In genomic region chr7:19712414-19712813, GRCm38 (mm10) we compare ENCODE assay signal across 17 mouse cellular contexts. TPM values are rescaled to one million over a fixed set of nuclear protein-coding genes. Genes with fewer than 3 reads are reported as not detected.
DNase-seq lines count a peak whose midpoint lies in the region; ATAC-seq and TF ChIP-seq lines count a peak whose summit lies in the region.
"Had no signal": no experiment of that assay in that cellular context is flagged by ENCODE, and none has a peak within 500 bp of the region (broad histone marks: within the 10 kb centered on the region; RNA-seq: fewer than 3 reads in every experiment).

No protein-coding gene starts in this region.

- ATAC-seq in forebrain, embryonic 14.5 days: no peak
- ATAC-seq in forebrain, embryonic 13.5 days: no peak
- ATAC-seq in liver, postnatal 0 days: no peak
- no peak for ATAC-seq in liver, embryonic 12.5 days
- ATAC-seq in G1E (ENCODE audit: extremely low read depth, insufficient number of reproducible peaks, low FRiP score, poor library complexity, severe bottlenecking): no peak
- ATAC-seq: midbrain, embryonic 16.5 days had no signal

- DNase-seq in forebrain, embryonic 14.5 days (ENCODE audit: low spot score): peak; percentile 37
- no peak for DNase-seq in liver, postnatal 0 days
- DNase-seq in G1E (ENCODE audit: low spot score): no peak
- DNase-seq in induced T-regulatory cell, adult 2 months (ENCODE audit: low read depth): peak; percentile 45
- no peak for DNase-seq in spleen, postnatal 10 days (ENCODE audit: low spot score in 2 of 2)
- no peak for DNase-seq in right cerebral cortex, postnatal 10 days (ENCODE audit: low spot score in 2 of 2)
- DNase-seq: adrenal gland, adult 8-10 months; cerebellum, adult 11 months had no signal

- TF ChIP-seq EP300 in liver, postnatal 0 days (IDR thresholded peaks at IDR 0.05; ENCODE audit: low read depth): no peak

- peaks cover 55% of the 10 kb centered on the region for H3K36me3 ChIP-seq in forebrain, embryonic 14.5 days (ENCODE audit: control insufficient read depth, insufficient read depth, low read length)
- peaks cover 64% of the 10 kb centered on the region for H3K36me3 ChIP-seq in forebrain, embryonic 13.5 days (ENCODE audit: poor library complexity, severe bottlenecking)
- peaks cover 37% of the 10 kb centered on the region for H3K36me3 ChIP-seq in liver, postnatal 0 days (replicated peaks; ENCODE audit: insufficient read depth, low read length)
- H3K36me3 ChIP-seq in liver, embryonic 12.5 days: peaks cover 69% of the 10 kb centered on the region
- H3K36me3 ChIP-seq in G1E (replicated peaks): peaks cover 70% of the 10 kb centered on the region

- H3K9me3 ChIP-seq in forebrain, embryonic 14.5 days (replicated peaks; ENCODE audit: control insufficient read depth, low read length): no peaks in the 10 kb centered on the region
- H3K9me3 ChIP-seq in forebrain, embryonic 13.5 days (replicated peaks): no peaks in the 10 kb centered on the region
- no peaks in the 10 kb centered on the region for H3K9me3 ChIP-seq in liver, postnatal 0 days (ENCODE audit: low read length)
- no peaks in the 10 kb centered on the region for H3K9me3 ChIP-seq in liver, embryonic 12.5 days (replicated peaks)
- H3K9me3 ChIP-seq in G1E (replicated peaks): no peaks in the 10 kb centered on the region
- H3K9me3 ChIP-seq: embryonic facial prominence, embryonic 15.5 days; heart, embryonic 12.5 days; hindbrain, embryonic 15.5 days; liver, embryonic 15.5 days; neural tube, embryonic 15.5 days had no signal

- TF ChIP-seq CTCF in liver, postnatal 0 days (IDR thresholded peaks at IDR 0.05; ENCODE audit: low read depth): peak; percentile 63
- peak; percentile 13; the same call in 1 of the 2 replicates for TF ChIP-seq CTCF in G1E (IDR thresholded peaks at IDR 0.05; ENCODE audit: low read depth, low read length)

- 72% methylated on average over 4 of the region's 4 CpGs for WGBS in forebrain, embryonic 14.5 days
- 77% methylated on average over 4 of the region's 4 CpGs for WGBS in forebrain, embryonic 13.5 days
- WGBS in liver, postnatal 0 days (ENCODE audit: insufficient replicate concordance): 63% methylated on average over 4 of the region's 4 CpGs
- WGBS in liver, embryonic 12.5 days (ENCODE audit: insufficient replicate concordance): 75% methylated on average over 4 of the region's 4 CpGs

- no peak overlapping the region for H3K27ac ChIP-seq in forebrain, embryonic 14.5 days (ENCODE audit: low read depth, low read length)
- H3K27ac ChIP-seq in forebrain, embryonic 13.5 days: no peak overlapping the region
- H3K27ac ChIP-seq in liver, postnatal 0 days (ENCODE audit: low read depth): no peak overlapping the region
- H3K27ac ChIP-seq in liver, embryonic 12.5 days: no peak overlapping the region
- H3K27ac ChIP-seq: embryonic facial prominence, embryonic 15.5 days; hindbrain, embryonic 15.5 days; liver, embryonic 15.5 days; neural tube, embryonic 15.5 days had no signal

- H3K9ac ChIP-seq in forebrain, embryonic 14.5 days (ENCODE audit: low read length): no peak overlapping the region
- H3K9ac ChIP-seq in forebrain, embryonic 13.5 days: no peak overlapping the region
- H3K9ac ChIP-seq in liver, postnatal 0 days (replicated peaks): no peak overlapping the region
- no peak overlapping the region for H3K9ac ChIP-seq in liver, embryonic 12.5 days
- H3K9ac ChIP-seq: embryonic facial prominence, embryonic 15.5 days; heart, embryonic 12.5 days; hindbrain, embryonic 15.5 days; liver, embryonic 15.5 days; neural tube, embryonic 15.5 days had no signal

- peaks cover 10% of the 10 kb centered on the region for H3K4me1 ChIP-seq in forebrain, embryonic 14.5 days (ENCODE audit: control insufficient read depth, insufficient read depth, low read length)
- H3K4me1 ChIP-seq in forebrain, embryonic 13.5 days: peaks cover 23% of the 10 kb centered on the region
- H3K4me1 ChIP-seq in liver, postnatal 0 days (ENCODE audit: insufficient read depth): peaks cover 24% of the 10 kb centered on the region
- H3K4me1 ChIP-seq in liver, embryonic 12.5 days: peaks cover 37% of the 10 kb centered on the region
- H3K4me1 ChIP-seq in G1E (ENCODE audit: insufficient read depth, low read depth, low read length): peaks cover 64% of the 10 kb centered on the region

- no peak overlapping the region for H3K4me2 ChIP-seq in forebrain, embryonic 14.5 days (ENCODE audit: low read length)
- H3K4me2 ChIP-seq in forebrain, embryonic 13.5 days: no peak overlapping the region
- no peak overlapping the region for H3K4me2 ChIP-seq in liver, postnatal 0 days (ENCODE audit: low read depth, low read length)
- H3K4me2 ChIP-seq in liver, embryonic 12.5 days: no peak overlapping the region
- H3K4me2 ChIP-seq: embryonic facial prominence, embryonic 15.5 days; heart, embryonic 12.5 days; hindbrain, embryonic 15.5 days; liver, embryonic 15.5 days; neural tube, embryonic 15.5 days had no signal

- no peaks in the 10 kb centered on the region for H3K27me3 ChIP-seq in forebrain, embryonic 14.5 days (replicated peaks; ENCODE audit: control insufficient read depth, insufficient read depth, low read length)
- no peaks in the 10 kb centered on the region for H3K27me3 ChIP-seq in forebrain, embryonic 13.5 days
- no peaks in the 10 kb centered on the region for H3K27me3 ChIP-seq in liver, postnatal 0 days (ENCODE audit: insufficient read depth, low read length)
- H3K27me3 ChIP-seq in liver, embryonic 12.5 days (replicated peaks): no peaks in the 10 kb centered on the region
- no peaks in the 10 kb centered on the region for H3K27me3 ChIP-seq in G1E (ENCODE audit: insufficient read depth, low read length)
- H3K27me3 ChIP-seq: embryonic facial prominence, embryonic 15.5 days; heart, embryonic 12.5 days; hindbrain, embryonic 15.5 days; liver, embryonic 15.5 days; neural tube, embryonic 15.5 days had no signal

- H3K4me3 ChIP-seq in forebrain, embryonic 14.5 days (ENCODE audit: low read depth, low read length): no peak overlapping the region
- H3K4me3 ChIP-seq in forebrain, embryonic 13.5 days: no peak overlapping the region
- no peak overlapping the region for H3K4me3 ChIP-seq in liver, postnatal 0 days (ENCODE audit: low read depth, low read length)
- H3K4me3 ChIP-seq in liver, embryonic 12.5 days: no peak overlapping the region
- no peak overlapping the region for H3K4me3 ChIP-seq in G1E (ENCODE audit: low read depth, low read length)
- H3K4me3 ChIP-seq: embryonic facial prominence, embryonic 15.5 days; heart, embryonic 12.5 days; hindbrain, embryonic 15.5 days; liver, embryonic 15.5 days; neural tube, embryonic 15.5 days had no signal

RNA-seq across cellular contexts. Expression of gene Tomm40, which starts 2.8 kb away (rescaled TPM):
- polyA plus RNA-seq in forebrain, embryonic 14.5 days (2014; fragmentation: Nextera tagmentation; extraction: Ambion mirVana): 86.3 and 109 TPM in 2 replicates
- 112 and 118 TPM in 2 replicates for polyA plus RNA-seq in forebrain, embryonic 13.5 days (2015; fragmentation: Nextera tagmentation; extraction: Ambion mirVana)
- 81.5 and 83.6 TPM in 2 replicates for polyA plus RNA-seq in liver, postnatal 0 days (2015; fragmentation: Nextera tagmentation; extraction: Ambion mirVana)
- 188 and 207 TPM in 2 replicates for polyA plus RNA-seq in liver, embryonic 12.5 days (2016; fragmentation: Nextera tagmentation; extraction: Ambion mirVana)
- total RNA-seq in G1E (2014; fragmentation: Nextera tagmentation) (75.6 and 88.4 TPM in 2 replicates), G1E (2017) (49.1 and 56.9 TPM in 2 replicates)
- polyA plus RNA-seq in G1E (2012): 377 and 386 TPM in 2 replicates

RNA-seq across cellular contexts. Expression of gene Apoe, which starts 13.4 kb away (rescaled TPM):
- 261 and 304 TPM in 2 replicates for polyA plus RNA-seq in forebrain, embryonic 14.5 days (2014; fragmentation: Nextera tagmentation; extraction: Ambion mirVana)
- 118 and 125 TPM in 2 replicates for polyA plus RNA-seq in forebrain, embryonic 13.5 days (2015; fragmentation: Nextera tagmentation; extraction: Ambion mirVana)
- 20,006 and 20,209 TPM in 2 replicates for polyA plus RNA-seq in liver, postnatal 0 days (2015; fragmentation: Nextera tagmentation; extraction: Ambion mirVana)
- polyA plus RNA-seq in liver, embryonic 12.5 days (2016; fragmentation: Nextera tagmentation; extraction: Ambion mirVana): 1,254 and 1,289 TPM in 2 replicates
- total RNA-seq in G1E (2014; fragmentation: Nextera tagmentation): 7.4 and 8.1 TPM in 2 replicates
- 19.9 TPM in 2 replicates for total RNA-seq in G1E (2017)
- 28.6 and 28.7 TPM in 2 replicates for polyA plus RNA-seq in G1E (2012)

RNA-seq across cellular contexts. Expression of gene Apoc1, which starts 20.0 kb away (rescaled TPM):
- polyA plus RNA-seq in forebrain, embryonic 14.5 days (2014; fragmentation: Nextera tagmentation; extraction: Ambion mirVana): 1.0 and 1.4 TPM in 2 replicates
- polyA plus RNA-seq in forebrain, embryonic 13.5 days (2015; fragmentation: Nextera tagmentation; extraction: Ambion mirVana): 1.2 and 1.8 TPM in 2 replicates
- 5,234 and 5,457 TPM in 2 replicates for polyA plus RNA-seq in liver, postnatal 0 days (2015; fragmentation: Nextera tagmentation; extraction: Ambion mirVana)
- polyA plus RNA-seq in liver, embryonic 12.5 days (2016; fragmentation: Nextera tagmentation; extraction: Ambion mirVana): 190 and 197 TPM in 2 replicates
- total RNA-seq in G1E (2014; fragmentation: Nextera tagmentation): 12.3 and 14.9 TPM in 2 replicates
- total RNA-seq in G1E (2017): 4.8 and 7.0 TPM in 2 replicates
- polyA plus RNA-seq in G1E (2012): 9.5 and 15.3 TPM in 2 replicates

RNA-seq across cellular contexts. Expression of gene Apoc4, which starts 31.1 kb away (rescaled TPM):
- polyA plus RNA-seq in forebrain, embryonic 14.5 days (2014; fragmentation: Nextera tagmentation; extraction: Ambion mirVana): not detected in 2 replicates
- polyA plus RNA-seq in forebrain, embryonic 13.5 days (2015; fragmentation: Nextera tagmentation; extraction: Ambion mirVana): 0.08 TPM in 1 of 2 replicates, not detected in the other
- polyA plus RNA-seq in liver, postnatal 0 days (2015; fragmentation: Nextera tagmentation; extraction: Ambion mirVana): 2,808 and 2,914 TPM in 2 replicates
- polyA plus RNA-seq in liver, embryonic 12.5 days (2016; fragmentation: Nextera tagmentation; extraction: Ambion mirVana): 15.4 and 18.1 TPM in 2 replicates
- total RNA-seq in G1E (2014; fragmentation: Nextera tagmentation) (not detected in 2 replicates), G1E (2017) (0.27 TPM in 1 of 2 replicates, not detected in the other)
- 0.22 TPM in 1 of 2 replicates, not detected in the other for polyA plus RNA-seq in G1E (2012)
- polyA plus RNA-seq: hindbrain, embryonic 15.5 days; midbrain, embryonic 16.5 days had no signal

RNA-seq across cellular contexts. Expression of gene Gm44805, which starts 31.2 kb away (rescaled TPM):
- not detected in 2 replicates for polyA plus RNA-seq in forebrain, embryonic 14.5 days (2014; fragmentation: Nextera tagmentation; extraction: Ambion mirVana)
- polyA plus RNA-seq in forebrain, embryonic 13.5 days (2015; fragmentation: Nextera tagmentation; extraction: Ambion mirVana): 0.88 TPM in 1 of 2 replicates, not detected in the other
- polyA plus RNA-seq in liver, postnatal 0 days (2015; fragmentation: Nextera tagmentation; extraction: Ambion mirVana): 187 and 234 TPM in 2 replicates
- 2.7 and 4.9 TPM in 2 replicates for polyA plus RNA-seq in liver, embryonic 12.5 days (2016; fragmentation: Nextera tagmentation; extraction: Ambion mirVana)
- total RNA-seq in G1E (2014; fragmentation: Nextera tagmentation) (not detected in 2 replicates), G1E (2017) (not detected in 2 replicates)
- polyA plus RNA-seq in G1E (2012): not detected in 2 replicates
- total RNA-seq: left cerebral cortex, adult 8-10 months had no signal
- polyA plus RNA-seq: embryonic facial prominence, embryonic 15.5 days; heart, embryonic 12.5 days; hindbrain, embryonic 15.5 days; midbrain, embryonic 16.5 days; neural tube, embryonic 15.5 days had no signal

Comparison
In these comparisons a context has a peak if more than half of its experiments do, and no peak if none do; other contexts are left out.
1. RNA of gene Apoe, which starts 13.4 kb away (polyA plus RNA-seq): 20,006 to 20,209 TPM in liver, postnatal 0 days; 1,254 to 1,289 TPM in liver, embryonic 12.5 days, 261 to 304 TPM in forebrain, embryonic 14.5 days, 118 to 125 TPM in forebrain, embryonic 13.5 days and 28.6 to 28.7 TPM in G1E; every median in the first group is over 10 times any median in the second.
2. RNA of gene Apoc1, which starts 20.0 kb away (polyA plus RNA-seq): 5,234 to 5,457 TPM in liver, postnatal 0 days; 190 to 197 TPM in liver, embryonic 12.5 days, 9.5 to 15.3 TPM in G1E, 1.0 to 1.4 TPM in forebrain, embryonic 14.5 days and 1.2 to 1.8 TPM in forebrain, embryonic 13.5 days; every median in the first group is over 10 times any median in the second.
3. DNase-seq: peak in forebrain, embryonic 14.5 days (single experiment) and induced T-regulatory cell, adult 2 months (single experiment); none in liver, postnatal 0 days (single experiment), G1E (single experiment), spleen, postnatal 10 days (0 of 2) and right cerebral cortex, postnatal 10 days (0 of 2).